ENCODE assay signal across 21 mouse cellular contexts in the genomic region with DNA sequence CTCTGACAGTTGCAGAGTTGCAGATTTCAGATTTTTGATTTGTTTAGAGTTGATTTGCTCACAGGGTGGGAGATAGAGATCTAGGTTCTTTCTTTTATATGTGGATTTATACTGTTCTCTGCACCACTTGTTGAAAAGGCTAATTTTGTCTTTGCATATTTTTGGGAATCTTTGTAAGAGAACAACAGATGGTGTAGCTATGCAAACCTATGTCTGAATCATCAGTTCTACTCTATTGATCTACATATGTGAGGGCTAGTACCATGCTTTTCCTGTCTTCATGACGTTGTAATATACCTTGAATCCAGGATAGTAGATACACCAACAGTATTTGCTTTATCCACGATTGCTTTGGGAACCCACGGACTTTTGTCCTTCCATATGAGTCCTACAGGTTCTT.
"Had no signal": no experiment of that assay in that cellular context is flagged by ENCODE, and none has a peak within 500 bp of the region (broad histone marks: within the 10 kb centered on the region; RNA-seq: fewer than 3 reads in every experiment).

No protein-coding gene starts in this region.

- DNase-seq: cerebellum, adult 8-10 months; cerebellum, adult 9-10 months; cerebellum, adult 9-11 months; cerebellum, postnatal 10 days; cerebellum, postnatal 14 days; cerebellum, postnatal 25 days; cerebellum, postnatal 36 days; embryo, embryonic 11 days; forebrain, postnatal 0 days; gastrocnemius, adult 2 months; gastrocnemius, postnatal 10 days; gastrocnemius, postnatal 14 days; gastrocnemius, postnatal 25 days; gastrocnemius, postnatal 36 days; heart, adult 11 months; heart, adult 18-20 months; heart, adult 2 months had no signal

- ATAC-seq: forebrain, embryonic 13.5 days; forebrain, embryonic 14.5 days; forebrain, embryonic 15.5 days; forebrain, embryonic 16.5 days; forebrain, postnatal 0 days had no signal
